Mouse (Mus musculus) liver, embryonic 12.5 days (tissue): ENCODE results near the gene Caskin1. TPM values are rescaled to one million over a fixed set of nuclear protein-coding genes. Genes with fewer than 3 reads are reported as not detected.

ENCODE experiments used
- ATAC-seq: fragments of 200-750 bp; cut with Nextera tagmentation; 2 replicates; pipeline ENCODE4 v1.8.0; 2017; ENCODE audit warnings: moderate number of reproducible peaks, mild to moderate bottlenecking, moderate library complexity
- H3K27ac ChIP-seq: fragments of 300-500 bp; sonication (generic); 2 replicates; pipeline ENCODE4 v1.5.1; 2016; ENCODE audit warnings: mild to moderate bottlenecking
- H3K27me3 ChIP-seq: fragments of 300-500 bp; sonication (generic); replicated peaks from 2 replicates; pipeline ENCODE4 v1.6.1; 2016; ENCODE audit warnings: mild to moderate bottlenecking, moderate library complexity
- H3K36me3 ChIP-seq: fragments of 300-500 bp; sonication (generic); 2 replicates; pipeline ENCODE4 v1.6.1; 2016; ENCODE audit warnings: mild to moderate bottlenecking, moderate library complexity
- H3K4me1 ChIP-seq: fragments of 300-500 bp; sonication (generic); 2 replicates; pipeline ENCODE4 v1.6.1; 2016
- H3K4me2 ChIP-seq: fragments of 300-500 bp; sonication (generic); 2 replicates; pipeline ENCODE4 v1.6.1; 2016; ENCODE audit warnings: mild to moderate bottlenecking, moderate library complexity
- H3K4me3 ChIP-seq: fragments of 300-500 bp; sonication (generic); 2 replicates; pipeline ENCODE4 v1.5.1; 2016; ENCODE audit warnings: mild to moderate bottlenecking, moderate library complexity
- H3K9ac ChIP-seq: fragments of 300-500 bp; sonication (generic); 2 replicates; pipeline ENCODE4 v1.6.1; 2016; ENCODE audit warnings: mild to moderate bottlenecking, moderate library complexity
- H3K9me3 ChIP-seq: fragments of 300-500 bp; sonication (generic); replicated peaks from 2 replicates; pipeline ENCODE4 v1.6.1; 2016; ENCODE audit warnings: mild to moderate bottlenecking, moderate library complexity
- WGBS: fragments of 180-500 bp; shearing (Covaris S2); methylation state at CpG from one replicate; pipeline ENCODE4 v1.1.7; 2016; ENCODE audit not compliant: insufficient replicate concordance; 5-methylcytosine and 5-hydroxymethylcytosine counted together
- polyA plus RNA-seq: library from polyadenylated mRNA; unstranded; fragments of >200 nt; fragmentation: Nextera tagmentation; extraction: Ambion mirVana; gene quantifications from 2 replicates; pipeline ENCODE4 v1.2.1, GENCODE M21; 2016

Gene Caskin1
- polyA plus RNA-seq, 1 experiment from 2014 or later = 0.14 TPM

- Histone ChIP-seq H3K9ac (no peak overlapping the region), H3K36me3 (peaks cover 44% of the 10 kb centered on the region), H3K4me2 (peak overlapping the region; percentile 45), H3K27me3 (peaks cover 18% of the 10 kb centered on the region; the same call in 1 of the 2 replicates), H3K9me3 (no peaks in the 10 kb centered on the region), H3K4me1 (peaks cover 15% of the 10 kb centered on the region), H3K4me3 (peak overlapping the region; percentile 6; the same call in 1 of the 2 replicates), H3K27ac (no peak overlapping the region)
- WGBS = 42% methylated on average over 36 of the region's 36 CpGs
- ATAC-seq = peak; percentile 20; the same call in 1 of the 2 replicates
Observed at GRCm38 (mm10) chr17:24506332-24507070, 18.1 kb downstream of the Caskin1 start.

GRCm38 (mm10) chr17:24507129-24507664, 18.8 kb downstream of the Caskin1 start:
- H3K4me2 ChIP-seq = peak overlapping the region; percentile 45
- peaks cover 15% of the 10 kb centered on the region for H3K4me1 ChIP-seq
- peak; percentile 17; the same call in 1 of the 2 replicates for ATAC-seq
- H3K27ac ChIP-seq = no peak overlapping the region
- H3K27me3 ChIP-seq = peaks cover 18% of the 10 kb centered on the region; the same call in 1 of the 2 replicates
- 55% methylated on average over 19 of the region's 19 CpGs for WGBS
- peaks cover 51% of the 10 kb centered on the region for H3K36me3 ChIP-seq
- H3K4me3 ChIP-seq = no peak overlapping the region
- H3K9ac ChIP-seq = no peak overlapping the region
- H3K9me3 ChIP-seq = no peaks in the 10 kb centered on the region

- Histone ChIP-seq H3K27ac (no peak overlapping the region), H3K9me3 (no peaks in the 10 kb centered on the region), H3K4me2 (no peak overlapping the region), H3K9ac (no peak overlapping the region), H3K27me3 (peaks cover 18% of the 10 kb centered on the region; the same call in 1 of the 2 replicates), H3K4me1 (peaks cover 15% of the 10 kb centered on the region), H3K36me3 (peaks cover 57% of the 10 kb centered on the region), H3K4me3 (no peak overlapping the region)
- ATAC-seq = no peak
- 77% methylated on average over 12 of the region's 12 CpGs for WGBS
Observed at GRCm38 (mm10) chr17:24507806-24508460, 19.5 kb downstream of the Caskin1 start.

DNA sequence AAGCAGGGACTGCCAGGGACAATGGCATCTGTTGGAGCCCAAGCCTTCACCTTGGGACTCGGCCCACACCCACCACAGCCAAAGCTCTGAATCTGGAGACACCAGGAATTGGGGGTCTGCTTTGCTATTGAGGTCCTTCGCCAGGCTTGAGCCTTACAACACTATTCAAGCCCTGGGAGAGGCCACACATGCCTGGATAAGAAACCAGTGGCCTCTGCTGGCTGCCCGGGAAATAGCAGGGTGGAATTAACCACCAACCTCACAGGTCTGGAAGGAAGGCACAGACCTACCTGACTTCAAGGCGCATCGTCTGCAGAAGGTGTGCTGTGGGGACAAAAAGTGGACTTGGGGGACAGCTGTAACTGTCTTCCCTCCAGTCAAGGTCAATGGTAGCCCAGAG, 25.2 kb downstream of the Caskin1 start:
- ATAC-seq = 0 out of 2 replicates have a peak, but pooled peaks have one; percentile 17
- peaks cover 99% of the 10 kb centered on the region for H3K36me3 ChIP-seq
- no peak overlapping the region for H3K4me3 ChIP-seq
- peaks cover 8% of the 10 kb centered on the region; the same call in 1 of the 2 replicates for H3K4me1 ChIP-seq
- H3K27me3 ChIP-seq = no peaks in the 10 kb centered on the region
- no peaks in the 10 kb centered on the region for H3K9me3 ChIP-seq
- H3K4me2 ChIP-seq = no peak overlapping the region
- H3K27ac ChIP-seq = no peak overlapping the region
- H3K9ac ChIP-seq = no peak overlapping the region
- 57% methylated on average over 5 of the region's 5 CpGs for WGBS

DNA sequence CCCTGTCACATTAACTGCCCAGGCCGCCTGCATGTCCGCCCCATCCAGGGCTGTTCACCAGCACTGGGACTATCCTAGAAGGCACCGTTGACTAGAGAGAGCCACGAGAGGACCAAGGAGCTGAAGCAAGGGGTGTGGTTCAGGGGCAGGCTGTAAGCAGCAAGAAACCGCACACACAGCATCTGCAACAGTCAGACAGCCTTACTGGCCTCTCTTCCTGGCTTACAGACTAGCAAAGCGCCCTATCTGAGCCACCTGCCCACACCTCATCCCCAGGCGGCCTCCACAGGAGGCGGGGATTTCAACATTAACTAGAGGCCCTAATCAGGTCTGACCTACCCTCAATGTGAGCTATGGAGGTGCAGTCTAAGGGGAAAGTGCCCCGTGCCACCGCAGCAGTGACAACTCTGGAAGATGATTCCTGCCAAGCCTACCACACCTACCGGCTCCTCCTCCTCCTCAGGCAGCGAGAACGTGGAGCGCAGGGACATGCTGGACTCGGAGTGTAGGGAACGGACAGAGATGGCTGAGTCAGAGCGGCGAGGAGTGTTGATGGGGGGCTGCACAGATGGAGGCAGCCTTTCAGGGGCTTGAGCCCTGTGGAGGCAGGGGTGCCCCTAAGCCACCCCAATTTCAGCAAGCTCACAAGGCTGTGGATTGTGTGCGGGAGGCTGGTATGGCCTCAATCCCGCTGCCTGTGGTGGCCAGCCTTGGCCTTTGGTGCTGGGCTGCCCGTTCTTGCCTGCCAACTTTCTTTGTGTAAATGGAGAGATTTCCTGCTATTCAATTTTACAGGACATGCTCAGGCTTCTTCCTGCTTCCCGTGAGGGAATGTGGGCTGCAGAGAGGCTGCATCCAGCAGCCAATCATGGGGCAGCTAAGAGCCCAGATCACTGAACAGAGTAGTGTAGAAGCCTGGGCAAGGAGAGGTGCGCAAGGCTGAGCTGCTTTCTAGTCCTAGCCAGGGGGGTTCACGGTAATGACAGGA, 26.2 kb downstream of the Caskin1 start:
- Histone ChIP-seq H3K9me3 (no peaks in the 10 kb centered on the region), H3K4me1 (peaks cover 9% of the 10 kb centered on the region; the same call in 1 of the 2 replicates), H3K36me3 (peaks cover 99% of the 10 kb centered on the region), H3K27me3 (no peaks in the 10 kb centered on the region), H3K27ac (peak overlapping the region; percentile 30), H3K4me3 (no peak overlapping the region), H3K9ac (no peak overlapping the region), H3K4me2 (0 out of 2 replicates have a peak overlapping the region, but pooled peaks have one; percentile 1)
- 0 out of 2 replicates have a peak, but pooled peaks have one; percentile 34 for ATAC-seq
- 79% methylated on average over 24 of the region's 24 CpGs for whole genome bisulfite sequencing

DNA sequence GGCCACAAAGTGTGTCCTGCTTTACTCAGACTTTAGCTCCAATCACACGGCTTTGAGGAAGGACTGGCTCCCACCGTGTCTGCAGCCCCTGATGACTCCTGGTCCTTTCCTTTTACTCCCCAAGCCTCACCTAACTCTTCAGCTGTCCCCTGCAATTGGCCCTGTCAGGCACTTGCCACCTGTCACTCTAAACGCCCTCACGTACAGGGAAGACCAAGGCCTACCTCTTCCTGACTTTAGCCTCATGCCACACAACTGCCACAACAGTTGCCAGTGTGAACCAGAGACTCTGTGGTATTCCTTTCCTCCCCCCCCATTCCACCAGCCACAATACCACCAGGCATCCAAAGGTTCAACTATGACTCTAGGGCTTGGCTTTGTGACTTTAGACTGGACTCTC, 32.0 kb downstream of the Caskin1 start:
- H3K9ac ChIP-seq = no peak overlapping the region; the same call in 1 of the 2 replicates
- peaks cover 85% of the 10 kb centered on the region for H3K36me3 ChIP-seq
- H3K27ac ChIP-seq = 0 out of 2 replicates have a peak overlapping the region, but pooled peaks have one; percentile 4
- H3K4me1 ChIP-seq = peaks cover 21% of the 10 kb centered on the region
- no peak overlapping the region for H3K4me3 ChIP-seq
- H3K27me3 ChIP-seq = no peaks in the 10 kb centered on the region
- no peak overlapping the region for H3K4me2 ChIP-seq
- ATAC-seq = no peak
- H3K9me3 ChIP-seq = no peaks in the 10 kb centered on the region
- WGBS = 70% methylated on average over 4 of the region's 4 CpGs

DNA sequence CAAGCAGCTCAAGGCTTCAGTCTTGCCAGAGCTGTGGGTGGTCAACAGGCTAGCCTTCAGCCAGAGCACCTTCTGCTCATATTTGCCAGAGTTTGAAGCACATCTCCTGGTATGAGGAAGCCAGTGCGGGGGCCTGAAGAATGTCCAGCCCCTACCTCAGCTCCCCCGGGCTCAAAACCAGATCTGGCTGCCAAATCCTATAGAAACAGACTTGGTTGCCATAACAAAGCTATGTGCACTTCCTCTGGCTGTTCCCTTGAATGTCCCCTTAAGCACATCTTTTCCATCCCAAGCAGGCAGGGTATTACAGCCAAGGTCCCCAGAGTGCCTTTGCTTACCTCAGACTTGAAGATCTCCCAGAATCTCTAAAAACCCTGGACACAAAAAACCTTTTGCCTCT, 36.3 kb downstream of the Caskin1 start:
- ATAC-seq = no peak
- WGBS = 78% methylated on average over 2 of the region's 2 CpGs

DNA sequence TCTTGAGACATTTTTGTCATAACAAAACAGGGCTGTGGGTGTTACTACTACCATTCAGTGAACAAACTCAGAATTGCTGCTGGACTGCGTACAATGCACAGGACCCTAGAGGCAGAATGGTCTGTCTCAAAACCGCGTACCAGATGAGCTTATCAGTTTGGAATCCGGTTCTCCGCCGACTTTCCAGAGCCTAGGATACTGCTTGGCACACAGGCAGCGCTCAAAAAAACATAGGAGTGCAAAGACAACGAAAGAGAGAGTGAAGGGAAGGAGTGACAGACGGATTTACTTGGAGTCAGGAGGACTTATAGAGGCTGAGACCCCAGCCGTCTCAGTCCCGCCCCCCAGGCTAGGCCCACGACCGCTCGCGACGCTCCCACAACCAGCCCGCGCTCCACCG, 38.9 kb downstream of the Caskin1 start:
- no peak for ATAC-seq
- WGBS = 0% methylated on average over 19 of the region's 19 CpGs
- Histone ChIP-seq H3K4me2 (peak overlapping the region; percentile 73), H3K27me3 (no peaks in the 10 kb centered on the region), H3K9ac (peak overlapping the region; percentile 90), H3K4me1 (peaks cover 66% of the 10 kb centered on the region), H3K36me3 (peaks cover 43% of the 10 kb centered on the region), H3K27ac (peak overlapping the region; percentile 72), H3K4me3 (peak overlapping the region; percentile 93), H3K9me3 (no peaks in the 10 kb centered on the region)

More for the DNA sequence above, 36.3 kb downstream of the Caskin1 start:
- H3K9me3 ChIP-seq = no peaks in the 10 kb centered on the region
- H3K36me3 ChIP-seq = peaks cover 51% of the 10 kb centered on the region
- H3K27me3 ChIP-seq = no peaks in the 10 kb centered on the region
- H3K4me1 ChIP-seq = peaks cover 46% of the 10 kb centered on the region
- no peak overlapping the region for H3K9ac ChIP-seq
- no peak overlapping the region for H3K27ac ChIP-seq
- H3K4me3 ChIP-seq = no peak overlapping the region
- no peak overlapping the region for H3K4me2 ChIP-seq

- H3K27me3 ChIP-seq = no peaks in the 10 kb centered on the region
Observed at GRCm38 (mm10) chr17:24527723-24528559, 39.5 kb downstream of the Caskin1 start, which contains the start of gene Traf7. Gene Traf7 (minus strand): TSS chr17:24527938.

DNA sequence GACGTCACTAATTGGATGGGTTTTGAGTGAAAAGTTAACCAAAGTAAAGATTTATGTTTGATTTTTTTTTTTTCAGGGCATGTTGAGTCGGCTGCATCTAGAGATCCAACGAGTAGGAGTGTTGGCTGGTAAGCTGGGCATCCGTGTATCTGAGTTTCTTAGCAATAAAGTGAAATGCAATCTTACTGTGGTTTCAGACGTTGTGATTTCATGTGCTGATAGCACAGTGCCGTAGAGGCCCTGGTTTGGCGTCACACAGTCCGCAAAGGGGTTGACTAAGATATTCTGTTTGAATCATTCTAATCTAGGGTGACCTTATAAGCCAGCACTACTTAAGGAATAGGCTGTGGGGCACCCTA, 40.1 kb downstream of the Caskin1 start:
- no peak for ATAC-seq
- Histone ChIP-seq H3K27ac (peak overlapping the region; percentile 88), H3K27me3 (no peaks in the 10 kb centered on the region), H3K36me3 (peaks cover 37% of the 10 kb centered on the region), H3K4me1 (peaks cover 78% of the 10 kb centered on the region), H3K9ac (peak overlapping the region; percentile 81), H3K4me2 (peak overlapping the region; percentile 82), H3K4me3 (peak overlapping the region; percentile 93), H3K9me3 (no peaks in the 10 kb centered on the region)
- under 1% methylated on average over 8 of the region's 8 CpGs for WGBS

More at GRCm38 (mm10) chr17:24527723-24528559, 39.5 kb downstream of the Caskin1 start, which contains the start of gene Traf7:
- peak; percentile 94 for ATAC-seq
- Histone ChIP-seq H3K4me1 (peaks cover 72% of the 10 kb centered on the region), H3K9me3 (no peaks in the 10 kb centered on the region), H3K9ac (peak within 1 kb of the TSS; percentile 90), H3K4me2 (peak within 1 kb of the TSS; percentile 82), H3K27ac (peak within 1 kb of the TSS; percentile 88), H3K36me3 (peaks cover 43% of the 10 kb centered on the region), H3K4me3 (peak within 1 kb of the TSS; percentile 93)
- WGBS = under 1% methylated on average over 40 of the region's 40 CpGs
